Mouse (Mus musculus) left cerebral cortex, postnatal 36 days (tissue): ENCODE data around the gene 2010111I01Rik. TPM values are rescaled to one million over a fixed set of nuclear protein-coding genes. Genes with fewer than 3 reads are reported as not detected.

Source experiments
- DNase-seq, 2 experiments: peaks; one replicate each; pipeline ENCODE4 v3.0.0; 2021 to 2022; ENCODE audit warnings: low spot score in 2 of 2, mixed read lengths in 1 of 2
- intact Hi-C: fragments of 180-260 bp; cut with DNase I; formaldehyde crosslinking; loops from one replicate; pipeline ENCODE4 v1.15.1; 2025
- total RNA-seq, 2 experiments: library from RNA; stranded (reverse); gene quantifications; 2 replicates each; pipeline ENCODE4 v1.2.3; 2021

The 2010111I01Rik gene
- total RNA-seq, 2 experiments from 2014 or later = 93.2 to 121 TPM

- intact Hi-C loops = no loop called here
- no peak for DNase-seq
Measured at GRCm38 (mm10) chr13:63246332-63246940, 281.7 kb downstream of the 2010111I01Rik start.

GRCm38 (mm10) chr13:63247041-63247440, 282.3 kb downstream of the 2010111I01Rik start:
- intact Hi-C loops = no loop called here
- DNase-seq = no peak

GRCm38 (mm10) chr13:63247631-63248030, 282.9 kb downstream of the 2010111I01Rik start:
- DNase-seq = no peak
- intact Hi-C loops = no loop called here

- DNase-seq = peak in 1 of 2 experiments; percentile 61
- intact Hi-C loops = no loop called here
Measured at GRCm38 (mm10) chr13:63248318-63248717, 283.6 kb downstream of the 2010111I01Rik start.

- intact Hi-C loops = no loop called here
- DNase-seq = no peak
Measured at GRCm38 (mm10) chr13:63249171-63249570, 284.5 kb downstream of the 2010111I01Rik start.

GRCm38 (mm10) chr13:63249741-63250431, 285.2 kb downstream of the 2010111I01Rik start:
- intact Hi-C loops = loop anchor here (10.0 kb wide), 2 partner anchors 205 to 305 kb away; no protein-coding TSS in a partner anchor
- DNase-seq = no peak

- DNase-seq = no peak
- intact Hi-C loops = loop anchor here (10.0 kb wide), 2 partner anchors 206 to 306 kb away; no protein-coding TSS in a partner anchor
Measured at GRCm38 (mm10) chr13:63250441-63250980, 285.8 kb downstream of the 2010111I01Rik start.

- intact Hi-C loops = loop anchor here (10.0 kb wide), 2 partner anchors 207 to 307 kb away; no protein-coding TSS in a partner anchor
- no peak for DNase-seq
Measured at GRCm38 (mm10) chr13:63251118-63251889, 286.6 kb downstream of the 2010111I01Rik start.

GRCm38 (mm10) chr13:63252295-63253010, 287.8 kb downstream of the 2010111I01Rik start:
- no peak for DNase-seq
- intact Hi-C loops = loop anchor here (10.0 kb wide), 2 partner anchors 208 to 308 kb away; no protein-coding TSS in a partner anchor

- DNase-seq = no peak
- intact Hi-C loops = loop anchor here (10.0 kb wide), 2 partner anchors 208 to 308 kb away; no protein-coding TSS in a partner anchor
Measured at GRCm38 (mm10) chr13:63253147-63253546, 288.5 kb downstream of the 2010111I01Rik start.

- no peak for DNase-seq
- intact Hi-C loops = loop anchor here (10.0 kb wide), 2 partner anchors 209 to 309 kb away; no protein-coding TSS in a partner anchor
Measured at GRCm38 (mm10) chr13:63253886-63254636, 289.4 kb downstream of the 2010111I01Rik start.

- intact Hi-C loops = loop anchor here (5.0 to 10.0 kb wide), 3 partner anchors 77 to 311 kb away; no protein-coding TSS in a partner anchor
- DNase-seq = no peak
Measured at GRCm38 (mm10) chr13:63255519-63256011, 290.9 kb downstream of the 2010111I01Rik start.

- intact Hi-C loops = loop anchor here (5.0 to 10.0 kb wide), 3 partner anchors 76 to 311 kb away; no protein-coding TSS in a partner anchor
- DNase-seq = no peak
Measured at GRCm38 (mm10) chr13:63256146-63256545, 291.5 kb downstream of the 2010111I01Rik start.

- intact Hi-C loops = loop anchor here (5.0 to 10.0 kb wide), 3 partner anchors 75 to 312 kb away; no protein-coding TSS in a partner anchor
- DNase-seq = no peak
Measured at GRCm38 (mm10) chr13:63256807-63257206, 292.1 kb downstream of the 2010111I01Rik start.

GRCm38 (mm10) chr13:63258167-63258582, 293.5 kb downstream of the 2010111I01Rik start:
- intact Hi-C loops = loop anchor here (5.0 to 10.0 kb wide), 3 partner anchors 74 to 313 kb away; no protein-coding TSS in a partner anchor
- DNase-seq = no peak

GRCm38 (mm10) chr13:63258671-63259070, 294.0 kb downstream of the 2010111I01Rik start:
- no peak for DNase-seq
- intact Hi-C loops = loop anchor here (5.0 to 10.0 kb wide), 3 partner anchors 74 to 314 kb away; no protein-coding TSS in a partner anchor

- intact Hi-C loops = no loop called here
- DNase-seq = no peak
Measured at GRCm38 (mm10) chr13:63260133-63260532, 295.4 kb downstream of the 2010111I01Rik start.
